Mouse (Mus musculus) bone marrow macrophage, adult 2 months (primary cell): Measurements from ENCODE around the gene Slc10a1.

Experiments
- CTCF ChIP-seq: IDR thresholded peaks from 2 replicates; pipeline ENCODE4 v1.5.1; 2012; ENCODE audit warnings: low read depth, mild to moderate bottlenecking, low read length, moderate library complexity
- POLR2A ChIP-seq: IDR thresholded peaks from 2 replicates; pipeline ENCODE4 v1.6.1; 2012; ENCODE audit warnings: mild to moderate bottlenecking, low read depth, low read length, borderline replicate concordance

- no peak for TF ChIP-seq POLR2A
- TF ChIP-seq CTCF, result no peak
Observed at GRCm38 (mm10) chr12:80945996-80946355, 22.5 kb downstream of the Slc10a1 start.
